Mouse (Mus musculus) intestine, embryonic 14.5 days (tissue): ENCODE data around the gene Neurog1. TPM values are rescaled to one million over a fixed set of nuclear protein-coding genes. Genes with fewer than 3 reads are reported as not detected.

ENCODE experiments used
- ATAC-seq: fragments of 200-750 bp; cut with Nextera tagmentation; replicated peaks from 2 replicates; pipeline ENCODE4 v1.8.0; 2017; ENCODE audit warnings: low read depth, moderate number of reproducible peaks, moderate TSS enrichment, moderate library complexity; ENCODE audit not compliant: low FRiP score, low TSS enrichment
- DNase-seq: peaks from one replicate; pipeline ENCODE4 v3.0.0-alpha.2; 2018; ENCODE audit warnings: low spot score
- H3K27ac ChIP-seq: fragments of 300-500 bp; sonication (generic); 2 replicates; pipeline ENCODE4 v1.5.1; 2014; ENCODE audit warnings: low read depth, mild to moderate bottlenecking, control low read depth
- H3K27me3 ChIP-seq: fragments of 300-500 bp; sonication (generic); replicated peaks from 2 replicates; pipeline ENCODE4 v1.6.1; 2014; ENCODE audit warnings: low read length, control low read depth; ENCODE audit not compliant: control insufficient read depth, insufficient read depth
- H3K36me3 ChIP-seq: fragments of 300-500 bp; sonication (generic); 2 replicates; pipeline ENCODE4 v1.6.1; 2014; ENCODE audit warnings: low read length, control low read depth; ENCODE audit not compliant: control insufficient read depth, insufficient read depth
- H3K4me1 ChIP-seq: fragments of 300-500 bp; sonication (generic); replicated peaks from 2 replicates; pipeline ENCODE4 v1.6.1; 2014; ENCODE audit warnings: low read length, control low read depth, mixed read lengths; ENCODE audit not compliant: control insufficient read depth, insufficient read depth
- H3K4me2 ChIP-seq: fragments of 300-500 bp; sonication (generic); 2 replicates; pipeline ENCODE4 v1.6.1; 2014; ENCODE audit warnings: low read length
- H3K4me3 ChIP-seq: fragments of 300-500 bp; sonication (generic); 2 replicates; pipeline ENCODE4 v1.5.1; 2014; ENCODE audit warnings: low read depth, low read length, control low read depth, mixed read lengths
- H3K9ac ChIP-seq: fragments of 300-500 bp; sonication (generic); 2 replicates; pipeline ENCODE4 v1.6.1; 2014; ENCODE audit warnings: mild to moderate bottlenecking, low read length
- H3K9me3 ChIP-seq: fragments of 300-500 bp; sonication (generic); 2 replicates; pipeline ENCODE4 v1.6.1; 2016; ENCODE audit warnings: low read length, control low read depth; ENCODE audit not compliant: control insufficient read depth
- WGBS: fragments of 180-500 bp; shearing (Covaris S2); extraction: QIAGEN DNeasy Blood & Tissue Kit; methylation state at CpG from one replicate; pipeline ENCODE4 v1.1.7; 2014; 5-methylcytosine and 5-hydroxymethylcytosine counted together
- polyA plus RNA-seq: library from polyadenylated mRNA; unstranded; fragments of >200 nt; fragmentation: Nextera tagmentation; extraction: Ambion mirVana; gene quantifications from 2 replicates; pipeline ENCODE4 v1.2.1, GENCODE M21; 2014

Neurog1 gene
- polyA plus RNA-seq, 1 experiment from 2014 or later: not detected

DNA sequence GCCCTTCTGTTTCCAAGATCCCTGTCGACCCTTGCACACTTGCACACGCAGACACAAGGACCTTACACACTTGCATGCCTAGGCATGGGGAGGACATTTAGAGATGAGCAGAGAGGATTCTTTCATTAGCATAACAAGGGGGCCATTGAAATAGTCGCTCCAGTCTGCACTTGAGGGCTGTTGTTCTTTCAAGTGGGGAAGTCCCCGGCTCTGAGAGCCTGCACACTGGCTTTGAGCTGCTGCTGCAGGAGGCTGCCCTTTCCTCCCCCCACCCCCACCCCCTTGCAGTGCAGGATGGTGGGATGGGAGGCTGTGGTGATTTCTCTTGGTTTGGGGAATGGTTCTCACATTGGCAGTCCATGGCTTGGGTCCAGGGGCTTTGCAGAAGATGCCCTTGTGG is 35.9 kb downstream of the Neurog1 start:
- no peak overlapping the region for H3K27ac ChIP-seq

DNA sequence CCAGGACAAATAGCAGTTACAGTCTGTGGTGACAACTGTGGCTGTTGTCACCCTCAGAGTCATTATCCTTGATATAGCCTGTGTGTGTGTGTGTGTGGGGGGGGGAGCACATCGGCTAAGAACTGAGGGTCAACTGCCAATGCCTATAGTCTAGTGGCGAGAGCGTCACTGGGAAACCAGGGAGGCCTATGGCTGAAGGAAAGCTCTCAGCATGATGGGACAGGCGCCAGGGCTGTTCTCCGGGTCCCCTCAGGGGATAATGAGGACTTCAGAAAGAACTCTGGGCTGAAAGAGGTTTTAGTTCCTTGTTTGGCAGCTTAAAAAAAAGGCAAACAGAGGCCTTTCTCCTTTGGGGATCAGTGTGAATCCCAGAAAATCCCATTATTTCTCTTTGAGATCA is 37.3 kb downstream of the Neurog1 start:
- Histone ChIP-seq H3K27me3 (peaks cover 35% of the 10 kb centered on the region), H3K4me2 (no peak overlapping the region), H3K36me3 (no peaks in the 10 kb centered on the region), H3K4me1 (no peaks in the 10 kb centered on the region), H3K27ac (no peak overlapping the region), H3K9me3 (no peaks in the 10 kb centered on the region), H3K9ac (no peak overlapping the region), H3K4me3 (no peak overlapping the region)
- no peak for DNase-seq
- no peak for ATAC-seq
- WGBS: 64% methylated on average over 5 of the region's 5 CpGs

More for the DNA sequence above, 35.9 kb downstream of the Neurog1 start:
- Histone ChIP-seq H3K4me1 (peaks cover 3% of the 10 kb centered on the region; the same call in 1 of the 2 replicates), H3K9me3 (no peaks in the 10 kb centered on the region), H3K27me3 (peaks cover 47% of the 10 kb centered on the region), H3K36me3 (no peaks in the 10 kb centered on the region), H3K9ac (no peak overlapping the region), H3K4me2 (no peak overlapping the region), H3K4me3 (no peak overlapping the region)
- DNase-seq (no peak), ATAC-seq (no peak)
- 26% methylated on average over 4 of the region's 4 CpGs for WGBS

DNA sequence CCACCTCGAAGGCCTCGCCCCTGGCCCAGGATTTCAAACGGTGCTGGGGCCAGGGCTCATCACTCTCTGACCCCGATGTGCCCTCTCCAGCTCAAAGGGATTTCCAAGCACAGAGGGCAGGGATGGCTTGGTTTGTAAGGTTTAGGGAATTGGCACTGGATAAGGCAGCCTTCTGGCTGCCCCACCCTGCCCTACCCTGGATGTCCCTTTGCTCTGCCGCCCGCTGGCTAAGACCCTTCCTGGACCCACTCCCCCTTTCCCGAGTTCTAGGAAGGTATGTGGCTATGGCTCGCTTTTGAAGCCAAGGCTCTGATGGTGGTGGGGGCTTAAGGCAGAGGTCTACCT is 42.9 kb downstream of the Neurog1 start:
- ATAC-seq: no peak
- Histone ChIP-seq H3K36me3 (no peaks in the 10 kb centered on the region), H3K4me2 (peak overlapping the region; percentile 45), H3K4me3 (0 out of 2 replicates have a peak overlapping the region, but pooled peaks have one; percentile 15), H3K4me1 (peaks cover 9% of the 10 kb centered on the region), H3K27ac (no peak overlapping the region), H3K9me3 (no peaks in the 10 kb centered on the region), H3K9ac (no peak overlapping the region; the same call in 1 of the 2 replicates), H3K27me3 (peaks cover 11% of the 10 kb centered on the region; the same call in 1 of the 2 replicates)
- WGBS: 32% methylated on average over 8 of the region's 8 CpGs
- no peak for DNase-seq

DNA sequence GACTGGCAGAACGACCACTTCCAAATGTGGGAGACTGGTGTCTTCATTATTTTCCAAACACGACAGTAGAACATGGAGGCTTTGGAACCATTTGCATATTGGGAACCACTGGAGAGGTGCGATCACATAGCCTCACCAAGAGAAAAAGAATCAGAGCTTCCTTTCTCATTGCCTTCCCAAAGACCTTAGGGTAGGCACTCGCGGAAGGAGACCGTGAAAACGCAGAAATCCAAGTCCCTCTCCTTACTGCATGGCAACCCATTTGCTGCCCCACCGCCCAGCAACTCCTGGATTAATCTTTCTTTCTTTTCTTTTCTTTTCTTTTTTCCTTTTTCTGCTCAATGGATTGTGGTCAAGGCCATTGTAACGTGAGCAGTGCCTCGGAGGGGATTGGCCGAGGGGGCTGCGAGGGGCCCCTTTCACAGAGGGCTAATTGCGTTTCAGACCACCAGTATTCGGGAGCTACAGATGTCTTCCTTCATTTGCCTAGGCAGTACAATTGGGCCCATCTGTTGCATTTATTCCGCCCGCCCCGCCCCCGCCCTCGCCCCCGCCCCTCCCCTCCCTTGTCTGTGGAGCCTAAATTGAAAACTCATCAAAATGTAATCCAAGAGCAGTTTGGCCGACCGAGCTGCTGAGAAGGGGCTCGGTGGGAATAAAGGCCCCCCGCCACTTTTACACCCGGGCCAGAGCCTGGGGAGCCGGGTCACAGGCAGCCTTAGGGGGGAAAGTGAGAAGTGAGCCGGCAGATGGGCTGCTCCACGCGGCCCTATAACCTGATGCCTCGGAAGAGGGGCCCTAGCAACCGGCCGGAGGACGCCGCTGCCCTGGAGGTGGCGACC is 43.5 kb downstream of the Neurog1 start:
- Histone ChIP-seq H3K36me3 (no peaks in the 10 kb centered on the region), H3K4me2 (peak overlapping the region; percentile 45), H3K4me3 (0 out of 2 replicates have a peak overlapping the region, but pooled peaks have one; percentile 15), H3K9me3 (no peaks in the 10 kb centered on the region), H3K27ac (no peak overlapping the region; the same call in 1 of the 2 replicates), H3K4me1 (peaks cover 9% of the 10 kb centered on the region), H3K9ac (no peak overlapping the region; the same call in 1 of the 2 replicates), H3K27me3 (peaks cover 11% of the 10 kb centered on the region; the same call in 1 of the 2 replicates)
- WGBS: 6% methylated on average over 35 of the region's 35 CpGs
- no peak for DNase-seq
- ATAC-seq: no peak; the same call in 1 of the 2 replicates

Other genes starting within 250 kb of the Neurog1 start
- gene H2afy, start 115.8 kb downstream of the Neurog1 start, polyA plus RNA-seq: 361 and 379 TPM in 2 replicates
- 1.6 and 1.8 TPM in 2 replicates for gene Tifab, start 73.3 kb downstream of the Neurog1 start, polyA plus RNA-seq
- 5.3 and 5.7 TPM in 2 replicates for gene Cxcl14, start 44.4 kb upstream of the Neurog1 start, polyA plus RNA-seq
- gene Gm3045, start 174.4 kb upstream of the Neurog1 start, polyA plus RNA-seq: not detected in 2 replicates
- gene Slc25a48, start 186.2 kb upstream of the Neurog1 start, polyA plus RNA-seq: 0.05 TPM in 2 replicates
- not detected in 2 replicates for gene Il9, start 230.1 kb upstream of the Neurog1 start, polyA plus RNA-seq